Mouse (Mus musculus) small intestine, adult 2 months (tissue): ENCODE measurements at regions not wholly inside any gene's neighbourhood (a gene's known extent, or its start where the extent isn't known, plus 50 kb on each side); places are given as distances from the start of the nearest gene placed in this dataset.
"Not testable (repeated sequence)": the region's sequence is repeated elsewhere in the genome, so short reads cannot be mapped to it uniquely, and the experiment has no call there.

Experiments used
- CTCF ChIP-seq: fragments of 200-500 bp; IDR thresholded peaks from 2 replicates; pipeline ENCODE4 v1.5.1; 2012; ENCODE audit warnings: low read depth, mild to moderate bottlenecking, control low read depth, inconsistent platforms, low read length, moderate library complexity, mixed read lengths; ENCODE audit not compliant: insufficient replicate concordance, insufficient read length; ENCODE audit errors: extremely low read depth
- POLR2A ChIP-seq: fragments of 200-500 bp; IDR thresholded peaks from 2 replicates; pipeline ENCODE4 v1.6.1; 2012; ENCODE audit warnings: low read depth, mild to moderate bottlenecking, control low read depth, inconsistent platforms, low read length, moderate library complexity

DNA sequence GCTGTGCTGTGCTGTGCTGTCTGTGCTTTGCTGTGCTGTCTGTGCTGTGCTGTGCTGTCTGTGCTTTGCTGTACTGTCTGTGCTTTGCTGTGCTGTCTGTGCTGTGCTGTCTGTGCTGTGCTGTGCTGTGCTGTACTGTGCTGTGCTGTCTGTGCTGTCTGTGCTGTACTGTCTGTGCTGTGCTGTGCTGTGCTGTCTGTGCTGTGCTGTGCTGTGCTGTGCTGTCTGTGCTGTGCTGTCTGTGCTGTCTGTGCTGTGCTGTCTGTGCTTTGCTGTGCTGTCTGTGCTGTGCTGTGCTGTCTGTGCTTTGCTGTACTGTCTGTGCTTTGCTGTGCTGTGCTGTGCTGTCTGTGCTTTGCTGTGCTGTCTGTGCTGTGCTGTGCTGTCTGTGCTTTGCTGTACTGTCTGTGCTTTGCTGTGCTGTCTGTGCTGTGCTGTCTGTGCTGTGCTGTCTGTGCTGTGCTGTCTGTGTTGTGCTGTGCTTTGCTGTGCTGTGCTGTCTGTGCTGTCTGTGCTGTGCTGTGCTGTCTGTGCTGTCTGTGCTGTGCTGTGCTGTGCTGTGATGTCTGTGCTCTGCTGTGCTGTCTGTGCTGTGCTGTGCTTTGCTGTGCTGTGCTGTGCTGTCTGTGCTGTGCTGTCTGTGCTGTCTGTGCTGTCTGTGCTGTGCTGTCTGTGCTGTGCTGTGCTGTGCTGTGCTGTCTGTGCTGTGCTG is 197.5 kb downstream of the Tcp10c start:
- TF ChIP-seq CTCF, POLR2A: not testable (repeated sequence)
